Mouse (Mus musculus) gastrocnemius, adult 2 months (tissue): ENCODE measurements around the gene Rabepk. TPM values are rescaled to one million over a fixed set of nuclear protein-coding genes. Genes with fewer than 3 reads are reported as not detected.
"Not testable (repeated sequence)": the region's sequence is repeated elsewhere in the genome, so short reads cannot be mapped to it uniquely, and the experiment has no call there.

Experiments
- DNase-seq: peaks from one replicate; pipeline ENCODE4 v3.0.0; 2022
- H3K27ac ChIP-seq: fragments of 200-600 bp; 2 replicates; pipeline ENCODE4 v1.8.1; 2022; ENCODE audit warnings: mild to moderate bottlenecking
- H3K4me3 ChIP-seq: fragments of 200-600 bp; 2 replicates; pipeline ENCODE4 v1.8.1; 2022; ENCODE audit warnings: mild to moderate bottlenecking, moderate library complexity
- CTCF ChIP-seq: fragments of 200-600 bp; IDR thresholded peaks from 2 replicates; pipeline ENCODE4 v1.8.1; 2022; ENCODE audit warnings: antibody characterized with exemption, mild to moderate bottlenecking, moderate library complexity
- intact Hi-C: fragments of 180-260 bp; cut with DNase I; formaldehyde crosslinking; loops from one replicate; pipeline ENCODE4 v1.15.1; 2025
- total RNA-seq, 2 experiments: library from RNA; stranded (reverse); gene quantifications; 2 replicates each; pipeline ENCODE4 v1.2.3; 2021

Gene Rabepk
- total RNA-seq, 2 experiments from 2014 or later = 7.9 to 8.3 TPM

GRCm38 (mm10) chr2:34772252-34773235, 27.2 kb downstream of the Rabepk start:
- Histone ChIP-seq H3K27ac (peak overlapping the region; percentile 96), H3K4me3 (peak overlapping the region; percentile 89)
- DNase-seq = peak; percentile 51
- no peak for TF ChIP-seq CTCF
- intact Hi-C loops = loop anchor here (2.0 kb wide), 1 partner anchor 26 kb away; the partner anchor contains the start of gene Rabepk

- intact Hi-C loops = loop anchor here (1.0 to 2.0 kb wide), 2 partner anchors 17 to 27 kb away; partner anchors contain the start of gene Rabepk
- peak; percentile 100 for DNase-seq
- TF ChIP-seq CTCF = no peak
- H3K4me3 ChIP-seq = peak within 1 kb of the TSS; percentile 89
- peak within 1 kb of the TSS; percentile 96 for H3K27ac ChIP-seq
Measured at GRCm38 (mm10) chr2:34771368-34772226, 28.1 kb downstream of the Rabepk start, which contains the start of gene Hspa5. Gene Hspa5 (plus strand): TSS chr2:34771970.

GRCm38 (mm10) chr2:34770951-34771350, 28.8 kb downstream of the Rabepk start:
- no peak for DNase-seq
- H3K27ac ChIP-seq = peak overlapping the region; percentile 95
- intact Hi-C loops = loop anchor here (1.0 kb wide), 1 partner anchor 17 kb away; no protein-coding TSS in a partner anchor
- H3K4me3 ChIP-seq = peak overlapping the region; percentile 89
- no peak for TF ChIP-seq CTCF

- H3K4me3 ChIP-seq = peak overlapping the region; percentile 89
- no peak overlapping the region for H3K27ac ChIP-seq
- no peak for DNase-seq
- intact Hi-C loops = no loop called here
- TF ChIP-seq CTCF = no peak
Measured at GRCm38 (mm10) chr2:34770049-34770448, 29.7 kb downstream of the Rabepk start.

GRCm38 (mm10) chr2:34764801-34765200, 34.9 kb downstream of the Rabepk start:
- no peak for DNase-seq
- intact Hi-C loops = no loop called here
- H3K27ac ChIP-seq = no peak overlapping the region
- no peak for TF ChIP-seq CTCF
- H3K4me3 ChIP-seq = no peak overlapping the region

GRCm38 (mm10) chr2:34762872-34763271, 36.8 kb downstream of the Rabepk start:
- Histone ChIP-seq H3K27ac (no peak overlapping the region), H3K4me3 (no peak overlapping the region)
- DNase-seq = no peak
- no peak for TF ChIP-seq CTCF
- intact Hi-C loops = no loop called here

- intact Hi-C loops = no loop called here
- DNase-seq = no peak
- Histone ChIP-seq H3K4me3 (no peak overlapping the region), H3K27ac (no peak overlapping the region)
- TF ChIP-seq CTCF = no peak
Measured at GRCm38 (mm10) chr2:34762174-34762573, 37.5 kb downstream of the Rabepk start.

GRCm38 (mm10) chr2:34761272-34761671, 38.4 kb downstream of the Rabepk start:
- H3K4me3 ChIP-seq, H3K27ac ChIP-seq, DNase-seq, intact Hi-C loops: not testable (repeated sequence)

- Histone ChIP-seq H3K27ac (no peak overlapping the region), H3K4me3 (no peak overlapping the region)
- intact Hi-C loops = no loop called here
- no peak for DNase-seq
- no peak for TF ChIP-seq CTCF
Measured at GRCm38 (mm10) chr2:34757341-34757740, 42.4 kb downstream of the Rabepk start.

GRCm38 (mm10) chr2:34754551-34755358, 45.0 kb downstream of the Rabepk start, which contains the start of gene Gapvd1:
Gene Gapvd1 (minus strand): TSS chr2:34755232.
- TF ChIP-seq CTCF = no peak
- DNase-seq = peak; percentile 22
- intact Hi-C loops = loop anchor here (1.0 kb wide), 1 partner anchor 17 kb away; the partner anchor contains the start of gene Hspa5
- Histone ChIP-seq H3K4me3 (peak within 1 kb of the TSS; percentile 86), H3K27ac (peak within 1 kb of the TSS; percentile 96)

GRCm38 (mm10) chr2:34753811-34754550, 45.7 kb downstream of the Rabepk start:
- Histone ChIP-seq H3K27ac (peak overlapping the region; percentile 96), H3K4me3 (peak overlapping the region; percentile 86)
- intact Hi-C loops = loop anchor here (1.0 kb wide), 1 partner anchor 17 kb away; the partner anchor contains the start of gene Hspa5
- DNase-seq = peak; percentile 96
- TF ChIP-seq CTCF = peak; percentile 21; the same call in 1 of the 2 replicates
